Mouse (Mus musculus): ENCODE measurements around the gene Armc8.

GRCm38 (mm10) chr9:99563714-99564113, 5.0 kb downstream of the Armc8 start:
- no peak for TF ChIP-seq CTCF (IDR thresholded peaks at IDR 0.05; ENCODE audit: control insufficient read depth, insufficient read depth, low read length)
- TF ChIP-seq POLR2A (IDR thresholded peaks at IDR 0.05; ENCODE audit: borderline replicate concordance, control insufficient read depth, low read depth, low read length): no peak

Measured in bone marrow, adult 2 months (tissue).